Mouse (Mus musculus): ENCODE data around the gene Dbp. TPM values are rescaled to one million over a fixed set of nuclear protein-coding genes. Genes with fewer than 3 reads are reported as not detected.

Gene Dbp
- total and polyA plus RNA-seq, 3 experiments = 22.5 to 24.4 TPM; not detected in 1

DNA sequence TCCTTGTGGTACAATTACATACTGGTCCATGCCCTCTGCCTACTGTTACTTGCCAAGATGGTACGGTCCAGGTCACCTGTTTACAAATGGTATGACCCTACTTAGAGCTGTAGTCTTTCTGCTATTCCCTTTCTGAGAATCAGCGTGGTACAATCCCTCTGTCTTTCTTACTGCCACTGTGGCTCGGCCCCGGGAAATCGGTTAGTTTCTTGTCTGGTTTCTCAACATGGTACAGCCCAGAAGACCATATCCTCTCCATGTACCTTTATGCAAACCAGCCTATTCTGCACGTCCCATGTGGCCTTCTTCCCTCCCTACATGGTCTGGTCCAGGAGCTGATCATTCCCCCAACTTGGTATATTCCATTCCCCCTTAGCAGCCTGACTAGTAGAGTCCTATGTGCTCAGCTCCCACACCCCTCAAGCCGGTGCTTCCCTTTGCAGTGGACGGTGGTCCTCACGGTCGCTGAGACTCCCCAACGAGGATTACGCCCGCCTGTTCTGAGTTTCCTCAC, 785 bp upstream of the Dbp start:
- Histone ChIP-seq H3K9me3 (replicated peaks; ENCODE audit: insufficient read depth, low read length) (no peaks in the 10 kb centered on the region), H3K27ac (ENCODE audit: control insufficient read depth, low read depth, low read length) (peak overlapping the region; percentile 82), H3K27me3 (ENCODE audit: control insufficient read depth in 1 of 2, insufficient read depth in 2 of 2, low read length in 2 of 2) (peaks cover 0 to 2% of the 10 kb centered on the region in 2 experiments; a peak in 2 of 4 replicates), H3K79me2 (ENCODE audit: control insufficient read depth, insufficient read depth, low read length, poor library complexity) (peaks cover 7% of the 10 kb centered on the region), H3K4me1 (ENCODE audit: control insufficient read depth in 1 of 2, insufficient read depth in 2 of 2, low read length in 2 of 2) (peaks cover 0 to 18% of the 10 kb centered on the region in 2 experiments; a peak in 2 of 4 replicates), H3K4me3 (ENCODE audit: control insufficient read depth in 1 of 2, insufficient read depth in 1 of 2, low read depth in 2 of 2, low read length in 2 of 2) (peak overlapping the region; percentile 33 to 58), H3K36me3 (ENCODE audit: control insufficient read depth in 1 of 2, insufficient read depth in 2 of 2, low read length in 2 of 2) (peaks cover 0 to 5% of the 10 kb centered on the region in 2 experiments; a peak in 2 of 4 replicates), H3K9ac (ENCODE audit: control insufficient read depth, low read depth, low read length, poor library complexity, severe bottlenecking) (peak overlapping the region; percentile 69)
- TF ChIP-seq MAX (IDR thresholded peaks at IDR 0.05; ENCODE audit: low read length) = peak; percentile 50; the same call in 1 of the 2 replicates
- TF ChIP-seq ZMIZ1 (IDR thresholded peaks at IDR 0.05; ENCODE audit: low read depth, low read length) = 0 out of 2 replicates have a peak, but pooled peaks have one; percentile 22
- peak in 1 of 2 experiments; percentile 74; a peak in 2 of 4 replicates for TF ChIP-seq POLR2A (IDR thresholded peaks at IDR 0.05; ENCODE audit: control insufficient read depth in 1 of 2, insufficient read depth in 1 of 2, low read depth in 1 of 2, low read length in 2 of 2, poor library complexity in 1 of 2)
- no peak for TF ChIP-seq BHLHE40 (IDR thresholded peaks at IDR 0.05; ENCODE audit: borderline replicate concordance, low read depth, low read length)
- TF ChIP-seq NELFE (IDR thresholded peaks at IDR 0.05; ENCODE audit: low read depth, low read length) = peak; percentile 48; the same call in 1 of the 2 replicates
- peak in 1 of 2 experiments; percentile 0; a peak in 1 of 4 replicates for TF ChIP-seq EP300 (IDR thresholded peaks at IDR 0.05; ENCODE audit: low read depth in 1 of 2, low read length in 2 of 2)
- no peak for TF ChIP-seq MXI1 (IDR thresholded peaks at IDR 0.05; ENCODE audit: low read depth, low read length)
- peak; percentile 99 for TF ChIP-seq CHD1 (IDR thresholded peaks at IDR 0.05; ENCODE audit: low read depth, low read length)
- peak; percentile 54 for TF ChIP-seq TBP (IDR thresholded peaks at IDR 0.05; ENCODE audit: low read depth, low read length)
- TF ChIP-seq POLR2AphosphoS2 (IDR thresholded peaks at IDR 0.05; ENCODE audit: low read length) = peak; percentile 64; the same call in 1 of the 2 replicates
- no peak for TF ChIP-seq KAT2A (conservative IDR thresholded peaks at IDR 0.05; ENCODE audit: low read depth, low read length)
- TF ChIP-seq HCFC1 (IDR thresholded peaks at IDR 0.05; ENCODE audit: low read depth, low read length) = peak; percentile 55
- peak; percentile 74 for TF ChIP-seq MYC (IDR thresholded peaks at IDR 0.05; ENCODE audit: low read depth, low read length)
- no peak; the same call in none of the 2 replicates for TF ChIP-seq SIN3A (IDR thresholded peaks at IDR 0.05; ENCODE audit: low read length)
- TF ChIP-seq ETS1 (IDR thresholded peaks at IDR 0.05; ENCODE audit: low read depth, low read length) = peak; percentile 32; the same call in 1 of the 2 replicates
- no peak for TF ChIP-seq RAD21 (IDR thresholded peaks at IDR 0.05; ENCODE audit: low read depth, low read length)
- no peak for TF ChIP-seq MAFK (IDR thresholded peaks at IDR 0.05; ENCODE audit: borderline replicate concordance, low read depth, low read length)
- TF ChIP-seq JUND (IDR thresholded peaks at IDR 0.05; ENCODE audit: low read depth, low read length) = no peak
- no peak for TF ChIP-seq GATA1 (IDR thresholded peaks at IDR 0.05; ENCODE audit: low read depth, low read length)
- 0 out of 2 replicates have a peak, but pooled peaks have one; percentile 14 for TF ChIP-seq TCF12 (IDR thresholded peaks at IDR 0.05; ENCODE audit: low read depth, low read length)
- TF ChIP-seq POLR2AphosphoS5 (IDR thresholded peaks at IDR 0.05; ENCODE audit: borderline replicate concordance, low read depth, low read length) = no peak
- TF ChIP-seq TAL1 (IDR thresholded peaks at IDR 0.05; ENCODE audit: low read length) = peak; percentile 27; the same call in 1 of the 2 replicates
- no peak for TF ChIP-seq MAZ (IDR thresholded peaks at IDR 0.05; ENCODE audit: low read depth, low read length)
- TF ChIP-seq CHD2 (IDR thresholded peaks at IDR 0.05; ENCODE audit: low read length) = no peak
- DNase-seq (ENCODE audit: low read depth, low spot score) = peak; percentile 91
